Mouse (Mus musculus): ENCODE data around the gene Pp2d1.

- no peak for TF ChIP-seq POLR2A (IDR thresholded peaks at IDR 0.05; ENCODE audit: low read depth, low read length)
- no peak for TF ChIP-seq CTCF (IDR thresholded peaks at IDR 0.05; ENCODE audit: borderline replicate concordance, insufficient read depth, low read length)
These were observed 59.6 kb downstream of the Pp2d1 start for GRCm38 (mm10) chr17:53479604-53480041.
